Comparison of ENCODE assay signal across 8 mouse cellular contexts in genomic region chr19:10304395-10304794, GRCm38 (mm10). TPM values are rescaled to one million over a fixed set of nuclear protein-coding genes. Genes with fewer than 3 reads are reported as not detected.
DNase-seq lines count a peak whose midpoint lies in the region; ATAC-seq and TF ChIP-seq lines count a peak whose summit lies in the region.

No protein-coding gene starts in this region.

- no peaks in the 10 kb centered on the region for H3K36me3 ChIP-seq in kidney, postnatal 0 days (ENCODE audit: insufficient read depth, low read length)
- no peaks in the 10 kb centered on the region for H3K36me3 ChIP-seq in embryonic facial prominence, embryonic 11.5 days (replicated peaks; ENCODE audit: control insufficient read depth, insufficient read depth, low read depth, low read length)
- H3K36me3 ChIP-seq in hindbrain, embryonic 13.5 days, result no peaks in the 10 kb centered on the region
- H3K36me3 ChIP-seq in midbrain, embryonic 15.5 days (replicated peaks), result no peaks in the 10 kb centered on the region

- peak overlapping the region; percentile 100 for H3K4me2 ChIP-seq in kidney, postnatal 0 days (ENCODE audit: low read length)
- H3K4me2 ChIP-seq in embryonic facial prominence, embryonic 11.5 days (ENCODE audit: low read depth, low read length), result peak overlapping the region; percentile 98
- peak overlapping the region; percentile 78 for H3K4me2 ChIP-seq in hindbrain, embryonic 13.5 days
- peak overlapping the region; percentile 68 for H3K4me2 ChIP-seq in midbrain, embryonic 15.5 days

- ATAC-seq in kidney, postnatal 0 days (replicated peaks; ENCODE audit: low FRiP score, low read depth), result peak; percentile 27; the same call in 1 of the 2 replicates
- ATAC-seq in embryonic facial prominence, embryonic 11.5 days (replicated peaks; ENCODE audit: insufficient number of reproducible peaks, low FRiP score, low TSS enrichment, low read depth), result peak; percentile 45
- ATAC-seq in hindbrain, embryonic 13.5 days (ENCODE audit: low FRiP score), result peak; percentile 80
- peak; percentile 77 for ATAC-seq in midbrain, embryonic 15.5 days (replicated peaks)
- no peak for ATAC-seq in megakaryocyte progenitor cell, adult 5-6 weeks (replicated peaks; ENCODE audit: poor library complexity)

- no peaks in the 10 kb centered on the region for H3K9me3 ChIP-seq in kidney, postnatal 0 days (replicated peaks; ENCODE audit: low read length)
- no peaks in the 10 kb centered on the region for H3K9me3 ChIP-seq in embryonic facial prominence, embryonic 11.5 days (replicated peaks; ENCODE audit: control insufficient read depth, low read length)
- H3K9me3 ChIP-seq in hindbrain, embryonic 13.5 days, result no peaks in the 10 kb centered on the region
- no peaks in the 10 kb centered on the region for H3K9me3 ChIP-seq in midbrain, embryonic 15.5 days

- H3K27me3 ChIP-seq in kidney, postnatal 0 days (ENCODE audit: insufficient read depth, low read length), result no peaks in the 10 kb centered on the region
- H3K27me3 ChIP-seq in embryonic facial prominence, embryonic 11.5 days (ENCODE audit: control insufficient read depth, insufficient read depth, low read length), result no peaks in the 10 kb centered on the region; the same call in 1 of the 2 replicates
- peaks cover 71% of the 10 kb centered on the region for H3K27me3 ChIP-seq in hindbrain, embryonic 13.5 days
- H3K27me3 ChIP-seq in midbrain, embryonic 15.5 days (replicated peaks), result 0 out of 2 replicates have a peak, but pooled peaks cover 5% of the 10 kb centered on the region

- no peak for DNase-seq in kidney, postnatal 0 days (ENCODE audit: low spot score)
- DNase-seq in kidney, adult 9 months, result no peak
- no peak for DNase-seq in embryonic facial prominence, embryonic 11.5 days (ENCODE audit: low spot score)
- no peak for DNase-seq in spleen, postnatal 14 days (ENCODE audit: low spot score in 2 of 2)
- no peak for DNase-seq in thymus, postnatal 10 days (ENCODE audit: low spot score in 2 of 2)

- peaks cover 15% of the 10 kb centered on the region; the same call in 1 of the 2 replicates for H3K4me1 ChIP-seq in kidney, postnatal 0 days (replicated peaks; ENCODE audit: insufficient read depth, low read length)
- H3K4me1 ChIP-seq in embryonic facial prominence, embryonic 11.5 days (ENCODE audit: control insufficient read depth, insufficient read depth, low read length), result no peaks in the 10 kb centered on the region
- H3K4me1 ChIP-seq in hindbrain, embryonic 13.5 days (replicated peaks), result peaks cover 34% of the 10 kb centered on the region
- H3K4me1 ChIP-seq in midbrain, embryonic 15.5 days, result peaks cover 20% of the 10 kb centered on the region

- 6% methylated on average over 37 of the region's 37 CpGs for WGBS in kidney, postnatal 0 days
- 5% methylated on average over 37 of the region's 37 CpGs for WGBS in embryonic facial prominence, embryonic 11.5 days
- 7% methylated on average over 37 of the region's 37 CpGs for WGBS in hindbrain, embryonic 13.5 days
- WGBS in midbrain, embryonic 15.5 days, result 4% methylated on average over 37 of the region's 37 CpGs

- TF ChIP-seq CTCF in kidney, postnatal 0 days (IDR thresholded peaks at IDR 0.05; ENCODE audit: low read depth), result no peak

- 0 out of 2 replicates have a peak overlapping the region, but pooled peaks have one; percentile 13 for H3K27ac ChIP-seq in kidney, postnatal 0 days
- no peak overlapping the region for H3K27ac ChIP-seq in embryonic facial prominence, embryonic 11.5 days (replicated peaks; ENCODE audit: low read depth, low read length)
- H3K27ac ChIP-seq in hindbrain, embryonic 13.5 days, result no peak overlapping the region
- H3K27ac ChIP-seq in midbrain, embryonic 15.5 days, result 0 out of 2 replicates have a peak overlapping the region, but pooled peaks have one; percentile 63

- H3K4me3 ChIP-seq in kidney, postnatal 0 days (replicated peaks; ENCODE audit: low read depth, low read length), result peak overlapping the region; percentile 61
- H3K4me3 ChIP-seq in embryonic facial prominence, embryonic 11.5 days (ENCODE audit: low read depth, low read length), result peak overlapping the region; percentile 69
- H3K4me3 ChIP-seq in hindbrain, embryonic 13.5 days, result peak overlapping the region; percentile 80
- H3K4me3 ChIP-seq in midbrain, embryonic 15.5 days, result peak overlapping the region; percentile 88

- peak overlapping the region; percentile 76 for H3K9ac ChIP-seq in kidney, postnatal 0 days (ENCODE audit: low read depth, low read length)
- peak overlapping the region; percentile 84 for H3K9ac ChIP-seq in embryonic facial prominence, embryonic 11.5 days (replicated peaks; ENCODE audit: low read length)
- H3K9ac ChIP-seq in hindbrain, embryonic 13.5 days, result peak overlapping the region; percentile 94
- H3K9ac ChIP-seq in midbrain, embryonic 15.5 days, result peak overlapping the region; percentile 97

RNA-seq across cellular contexts. Expression of gene Dagla, which starts 0.3 kb away (rescaled TPM):
- 2.0 and 2.2 TPM in 2 replicates for polyA plus RNA-seq in kidney, postnatal 0 days (2015; fragmentation: Nextera tagmentation; extraction: Ambion mirVana)
- 0.98 and 1.3 TPM in 2 replicates for polyA plus RNA-seq in embryonic facial prominence, embryonic 11.5 days (2014; fragmentation: Nextera tagmentation; extraction: Ambion mirVana)
- polyA plus RNA-seq in hindbrain, embryonic 13.5 days (2015; fragmentation: Nextera tagmentation; extraction: Ambion mirVana), result 6.1 and 6.3 TPM in 2 replicates
- polyA plus RNA-seq in midbrain, embryonic 15.5 days (2015; fragmentation: Nextera tagmentation; extraction: Ambion mirVana), result 12.7 and 13.4 TPM in 2 replicates
- 0.02 TPM in 1 of 2 replicates, not detected in the other for total RNA-seq in megakaryocyte progenitor cell, adult 5-6 weeks (2015)
- total RNA-seq in megakaryocyte progenitor cell, adult 5-6 weeks (2017), result 0.17 and 1.4 TPM in 2 replicates

Comparison
In these comparisons a context has a peak if more than half of its experiments do, and no peak if none do; other contexts are left out.
1. H3K27ac ChIP-seq: peak in kidney, postnatal 0 days (single experiment) and midbrain, embryonic 15.5 days (single experiment); none in embryonic facial prominence, embryonic 11.5 days (single experiment) and hindbrain, embryonic 13.5 days (single experiment).
2. Peak in every context shown above with its lines, with median percentiles within 50 percentile points of each other: H3K4me2 ChIP-seq, H3K4me3 ChIP-seq and H3K9ac ChIP-seq.